Mouse (Mus musculus) heart, adult 2 months (tissue): ENCODE results near the gene Thbs3. TPM values are rescaled to one million over a fixed set of nuclear protein-coding genes. Genes with fewer than 3 reads are reported as not detected.

Experiments used
- DNase-seq, 2 experiments: peaks; one replicate each; pipeline ENCODE4 v3.0.0; 2021
- H3K27ac ChIP-seq: fragments of 200-600 bp; 2 replicates; pipeline ENCODE4 v1.8.1; 2022
- H3K27me3 ChIP-seq: fragments of 200-500 bp; 2 replicates; pipeline ENCODE4 v1.6.1; 2012; ENCODE audit warnings: mild to moderate bottlenecking, low read length, inconsistent platforms, mixed read lengths; ENCODE audit not compliant: control insufficient read depth, insufficient read depth
- H3K36me3 ChIP-seq: fragments of 200-500 bp; 2 replicates; pipeline ENCODE4 v1.6.1; 2012; ENCODE audit warnings: low read length, inconsistent platforms; ENCODE audit not compliant: control insufficient read depth, insufficient read depth
- H3K4me1 ChIP-seq: fragments of 200-500 bp; 2 replicates; pipeline ENCODE4 v1.6.1; 2011; ENCODE audit warnings: low read length; ENCODE audit not compliant: control insufficient read depth, insufficient read depth
- H3K4me3 ChIP-seq: fragments of 200-600 bp; 2 replicates; pipeline ENCODE4 v1.8.1; 2022
- H3K79me2 ChIP-seq: fragments of 200-500 bp; replicated peaks from 2 replicates; pipeline ENCODE4 v1.6.1; 2012; ENCODE audit warnings: mild to moderate bottlenecking, inconsistent platforms, low read length, moderate library complexity, mixed read lengths; ENCODE audit not compliant: control insufficient read depth, insufficient read depth
- H3K9ac ChIP-seq: fragments of 200-500 bp; 2 replicates; pipeline ENCODE4 v1.6.1; 2012; ENCODE audit warnings: low read depth, mild to moderate bottlenecking, control low read depth, inconsistent platforms, low read length, mixed read lengths
- CTCF ChIP-seq: fragments of 200-600 bp; IDR thresholded peaks from 2 replicates; pipeline ENCODE4 v1.8.1; 2022; ENCODE audit warnings: antibody characterized with exemption, mild to moderate bottlenecking, moderate library complexity
- EP300 ChIP-seq: fragments of 200-500 bp; IDR thresholded peaks from 2 replicates; pipeline ENCODE4 v1.6.1; 2011; ENCODE audit warnings: low read depth, low read length, control low read depth; ENCODE audit not compliant: insufficient read depth
- POLR2A ChIP-seq: fragments of 200-500 bp; IDR thresholded peaks from 2 replicates; pipeline ENCODE4 v1.6.1; 2011; ENCODE audit warnings: mild to moderate bottlenecking, low read depth, low read length, control low read depth; ENCODE audit not compliant: insufficient read depth
- WGBS: fragments of 180-500 bp; shearing (Covaris S2); methylation state at CpG from one replicate; pipeline ENCODE4 v1.1.7; 2018; 5-methylcytosine and 5-hydroxymethylcytosine counted together
- intact Hi-C: fragments of 180-260 bp; cut with DNase I; formaldehyde crosslinking; loops from one replicate; pipeline ENCODE4 v1.15.1; 2025
- polyA plus RNA-seq: library from polyadenylated mRNA; depleted of rRNA; stranded (reverse); fragments of >200 nt; gene quantifications from 2 replicates; pipeline ENCODE4 v1.2.3, GENCODE M21; 2012
- total RNA-seq, 2 experiments: library from RNA; stranded (reverse); gene quantifications; 2 replicates each; pipeline ENCODE4 v1.2.3; 2021

The Thbs3 gene
- total and polyA plus RNA-seq, 3 experiments = 3.4 to 15.8 (median 5.1) TPM

DNA sequence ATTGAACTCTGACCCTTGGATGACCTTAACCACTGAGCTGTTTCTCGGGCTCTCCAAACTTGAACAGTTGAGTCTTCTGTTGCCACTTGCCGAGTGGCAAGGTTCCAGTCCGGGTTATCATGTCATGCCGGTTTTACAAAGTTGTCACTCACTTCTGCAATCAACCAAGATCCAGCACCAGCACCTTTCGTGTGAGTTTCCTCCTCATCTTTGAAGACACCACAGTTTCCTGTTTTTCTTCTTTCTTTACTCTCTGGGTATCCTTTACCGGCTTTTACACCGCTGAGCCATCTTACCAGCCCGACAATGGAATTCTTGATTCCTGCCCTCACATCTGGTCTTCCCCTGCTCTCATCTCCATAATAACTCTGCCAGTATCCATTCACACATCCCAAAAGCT is 24.5 kb upstream of the Thbs3 start:
- TF ChIP-seq EP300 = no peak
- TF ChIP-seq CTCF = no peak
- no peak for TF ChIP-seq POLR2A
- WGBS = 70% methylated on average over 8 of the region's 8 CpGs

DNA sequence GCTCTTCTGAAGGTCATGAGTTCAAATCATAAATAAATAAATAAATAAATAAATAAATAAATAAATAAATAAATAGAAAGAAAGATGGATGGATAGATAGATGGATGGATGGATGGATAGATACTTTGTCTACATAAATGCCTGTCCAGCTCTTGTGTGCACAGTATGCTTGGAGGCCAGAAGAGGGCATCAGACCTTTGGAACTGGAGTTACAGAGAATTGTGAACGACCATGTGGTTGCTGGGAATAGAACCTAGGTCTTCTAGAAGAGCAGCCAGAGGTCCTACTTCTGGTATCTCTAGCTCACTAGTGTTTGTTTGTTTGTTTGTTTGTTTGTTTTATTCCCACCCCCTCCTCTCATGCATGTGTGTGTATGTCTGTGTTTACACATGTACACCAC is 21.6 kb upstream of the Thbs3 start:
- Histone ChIP-seq H3K36me3 (no peaks in the 10 kb centered on the region), H3K4me3 (no peak overlapping the region), H3K79me2 (no peaks in the 10 kb centered on the region), H3K4me1 (no peaks in the 10 kb centered on the region), H3K9ac (no peak overlapping the region), H3K27me3 (no peaks in the 10 kb centered on the region), H3K27ac (no peak overlapping the region)
- intact Hi-C loops = no loop called here
- DNase-seq = no peak
- 71% methylated on average over 1 of the region's 1 CpGs for WGBS
- TF ChIP-seq CTCF = no peak
- no peak for TF ChIP-seq POLR2A
- no peak for TF ChIP-seq EP300

More for the DNA sequence above, 24.5 kb upstream of the Thbs3 start:
- Histone ChIP-seq H3K27ac (no peak overlapping the region), H3K79me2 (no peaks in the 10 kb centered on the region), H3K27me3 (no peaks in the 10 kb centered on the region), H3K4me1 (no peaks in the 10 kb centered on the region), H3K36me3 (no peaks in the 10 kb centered on the region), H3K9ac (no peak overlapping the region), H3K4me3 (no peak overlapping the region)
- intact Hi-C loops = no loop called here
- DNase-seq = no peak

DNA sequence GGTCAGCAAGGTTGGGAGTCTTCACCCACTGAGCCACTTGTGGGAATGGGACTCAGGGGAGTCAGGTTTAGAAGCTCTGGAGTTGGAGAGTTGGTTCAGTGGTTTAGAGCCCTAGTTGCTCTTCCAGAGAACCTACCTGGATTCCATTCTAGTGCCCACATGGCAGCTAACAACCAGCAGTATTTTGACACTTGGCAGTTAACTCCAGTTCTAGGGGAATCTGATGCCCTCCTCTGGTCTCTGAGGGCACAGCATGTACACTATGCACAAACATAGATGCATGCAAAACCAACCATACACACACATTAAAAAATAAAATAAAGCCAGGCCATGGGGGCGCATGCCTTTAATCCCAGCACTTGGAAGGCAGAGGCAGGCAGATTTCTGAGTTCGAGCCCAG is 21.1 kb upstream of the Thbs3 start:
- H3K4me1 ChIP-seq = no peaks in the 10 kb centered on the region
- DNase-seq = no peak
- no peaks in the 10 kb centered on the region for H3K27me3 ChIP-seq
- H3K9ac ChIP-seq = no peak overlapping the region
- no peaks in the 10 kb centered on the region for H3K36me3 ChIP-seq
- no peak overlapping the region for H3K4me3 ChIP-seq
- intact Hi-C loops = no loop called here
- no peak for TF ChIP-seq POLR2A
- TF ChIP-seq EP300 = no peak
- peak; percentile 55 for TF ChIP-seq CTCF
- H3K79me2 ChIP-seq = no peaks in the 10 kb centered on the region
- no peak overlapping the region for H3K27ac ChIP-seq
- WGBS = 91% methylated on average over 2 of the region's 2 CpGs

DNA sequence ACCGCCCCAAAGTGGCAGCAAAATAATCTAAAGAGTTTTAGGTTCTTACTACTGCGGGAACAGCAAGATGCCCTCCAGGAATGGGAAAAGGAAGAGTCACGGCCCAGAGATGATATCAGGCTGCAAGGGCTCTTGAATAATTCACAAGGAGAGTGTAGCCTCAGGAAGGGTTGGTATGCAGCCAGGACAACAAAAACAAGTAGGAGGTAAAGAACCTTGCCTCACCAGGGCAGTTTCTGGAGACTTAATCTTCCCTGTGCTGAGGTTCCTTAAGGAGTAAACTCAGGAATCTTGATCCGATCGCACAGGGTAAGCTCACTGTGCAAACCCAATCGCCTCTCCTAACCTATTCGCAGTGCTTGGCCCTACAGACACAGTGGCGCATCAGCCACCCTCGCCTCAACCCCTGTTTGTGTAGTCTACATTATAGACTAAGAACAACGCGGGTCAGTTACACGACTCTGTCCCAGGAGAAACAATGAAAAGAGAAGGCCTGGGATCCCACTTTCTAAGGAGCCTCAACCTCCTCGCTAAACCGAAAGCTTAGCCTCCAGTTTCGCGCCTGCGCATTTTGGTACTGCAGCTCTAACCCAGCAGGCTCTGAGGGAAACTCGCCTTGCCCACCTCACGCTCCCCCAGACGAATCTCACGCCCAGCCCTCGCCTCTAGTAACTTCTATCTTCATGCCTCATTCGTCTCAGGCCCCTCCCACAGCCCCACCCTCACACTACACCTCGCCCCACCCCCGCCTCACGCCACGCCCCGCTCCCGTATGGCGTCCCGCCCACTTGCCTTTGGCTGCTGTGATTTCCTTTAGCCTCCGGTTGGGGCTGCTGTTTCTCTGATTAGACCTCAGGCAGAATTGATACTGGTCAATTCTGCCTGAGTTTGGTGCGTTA is 18.8 kb upstream of the Thbs3 start:
- Histone ChIP-seq H3K79me2 (no peaks in the 10 kb centered on the region), H3K27me3 (no peaks in the 10 kb centered on the region), H3K4me1 (no peaks in the 10 kb centered on the region), H3K4me3 (peak overlapping the region; percentile 54), H3K27ac (peak overlapping the region; percentile 87), H3K36me3 (no peaks in the 10 kb centered on the region), H3K9ac (peak overlapping the region; percentile 73)
- DNase-seq = peak; percentile 89 to 92
- 5% methylated on average over 33 of the region's 33 CpGs for WGBS
- intact Hi-C loops = loop anchor here (1.0 to 2.0 kb wide), 2 partner anchors 19 kb away; partner anchors contain the start of genes Scamp3 and Thbs3
- peak; percentile 68 for TF ChIP-seq CTCF
- TF ChIP-seq EP300 = peak; percentile 53; the same call in 1 of the 2 replicates
- TF ChIP-seq POLR2A = peak; percentile 94

DNA sequence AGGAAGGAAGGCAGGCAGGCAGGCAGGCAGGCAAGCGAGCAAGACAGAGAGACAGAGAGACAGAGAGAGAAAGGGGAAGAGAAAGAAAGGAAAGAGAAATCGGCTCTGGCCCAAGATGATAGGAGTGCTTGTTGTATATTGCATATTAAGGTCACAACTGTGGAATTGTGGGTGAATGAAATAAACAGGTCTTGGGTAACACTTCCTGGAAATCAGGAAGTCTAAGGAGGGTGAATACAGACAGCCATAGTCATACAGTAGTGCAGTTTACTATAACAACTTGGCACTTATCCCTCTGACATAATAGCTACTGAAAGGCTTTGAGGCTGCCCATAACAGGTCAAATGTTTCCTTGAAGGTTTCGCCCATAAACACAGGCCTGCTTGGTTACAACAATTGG is 15.1 kb upstream of the Thbs3 start:
- Histone ChIP-seq H3K79me2 (no peaks in the 10 kb centered on the region), H3K27ac (no peak overlapping the region), H3K4me3 (no peak overlapping the region), H3K36me3 (no peaks in the 10 kb centered on the region), H3K27me3 (no peaks in the 10 kb centered on the region), H3K4me1 (peaks cover 3% of the 10 kb centered on the region), H3K9ac (no peak overlapping the region)
- TF ChIP-seq CTCF = no peak
- TF ChIP-seq EP300 = no peak
- TF ChIP-seq POLR2A = no peak
- 60% methylated on average over 3 of the region's 3 CpGs for WGBS
- intact Hi-C loops = no loop called here
- DNase-seq = no peak
